Mouse (Mus musculus): Measurements from ENCODE around the gene Ptpa. TPM values are rescaled to one million over a fixed set of nuclear protein-coding genes. Genes with fewer than 3 reads are reported as not detected.

Ptpa gene
- polyA plus RNA-seq, 1 experiment from 2014 or later, result 66.6 TPM

GRCm38 (mm10) chr2:30417595-30418165, 1.8 kb downstream of the Ptpa start:
- ATAC-seq (no peak), DNase-seq (ENCODE audit: low spot score) (no peak)
- peaks cover 10% of the 10 kb centered on the region for H3K4me1 ChIP-seq (ENCODE audit: control insufficient read depth, insufficient read depth, low read length)
- H3K9me3 ChIP-seq (replicated peaks; ENCODE audit: control insufficient read depth, low read length), result no peaks in the 10 kb centered on the region
- H3K4me2 ChIP-seq (ENCODE audit: low read length), result peak overlapping the region; percentile 81; the same call in 1 of the 2 replicates
- H3K27me3 ChIP-seq (replicated peaks; ENCODE audit: control insufficient read depth, insufficient read depth, low read length), result no peaks in the 10 kb centered on the region
- H3K9ac ChIP-seq (ENCODE audit: low read length), result no peak overlapping the region
- WGBS, result 78% methylated on average over 5 of the region's 5 CpGs
- H3K27ac ChIP-seq (ENCODE audit: low read depth, low read length), result no peak overlapping the region
- H3K36me3 ChIP-seq (ENCODE audit: control insufficient read depth, insufficient read depth, low read length), result 0 out of 2 replicates have a peak, but pooled peaks cover 5% of the 10 kb centered on the region
- no peak overlapping the region for H3K4me3 ChIP-seq (ENCODE audit: low read depth, low read length)

- no peak overlapping the region for H3K27ac ChIP-seq (ENCODE audit: low read depth, low read length)
- peak overlapping the region; percentile 32; the same call in 1 of the 2 replicates for H3K9ac ChIP-seq (ENCODE audit: low read length)
- ATAC-seq (no peak), DNase-seq (ENCODE audit: low spot score) (no peak)
- H3K4me1 ChIP-seq (ENCODE audit: control insufficient read depth, insufficient read depth, low read length), result peaks cover 10% of the 10 kb centered on the region
- H3K4me2 ChIP-seq (ENCODE audit: low read length), result no peak overlapping the region
- no peaks in the 10 kb centered on the region for H3K27me3 ChIP-seq (replicated peaks; ENCODE audit: control insufficient read depth, insufficient read depth, low read length)
- 82% methylated on average over 6 of the region's 6 CpGs for WGBS
- H3K4me3 ChIP-seq (ENCODE audit: low read depth, low read length), result no peak overlapping the region
- H3K9me3 ChIP-seq (replicated peaks; ENCODE audit: control insufficient read depth, low read length), result no peaks in the 10 kb centered on the region
- H3K36me3 ChIP-seq (ENCODE audit: control insufficient read depth, insufficient read depth, low read length), result 0 out of 2 replicates have a peak, but pooled peaks cover 5% of the 10 kb centered on the region
Observed at GRCm38 (mm10) chr2:30418259-30418658, 2.4 kb downstream of the Ptpa start.

- 0 out of 2 replicates have a peak overlapping the region, but pooled peaks have one; percentile 7 for H3K4me2 ChIP-seq (ENCODE audit: low read length)
- H3K9ac ChIP-seq (ENCODE audit: low read length), result peak overlapping the region; percentile 41; the same call in 1 of the 2 replicates
- H3K27ac ChIP-seq (ENCODE audit: low read depth, low read length), result no peak overlapping the region; the same call in 1 of the 2 replicates
Observed at GRCm38 (mm10) chr2:30419112-30419511, 3.3 kb downstream of the Ptpa start.

GRCm38 (mm10) chr2:30421432-30421831, 5.6 kb downstream of the Ptpa start:
- Histone ChIP-seq H3K9ac (ENCODE audit: low read length) (no peak overlapping the region), H3K36me3 (ENCODE audit: control insufficient read depth, insufficient read depth, low read length) (peaks cover 9% of the 10 kb centered on the region), H3K4me3 (ENCODE audit: low read depth, low read length) (no peak overlapping the region), H3K4me2 (ENCODE audit: low read length) (no peak overlapping the region), H3K4me1 (ENCODE audit: control insufficient read depth, insufficient read depth, low read length) (peaks cover 7% of the 10 kb centered on the region), H3K27ac (ENCODE audit: low read depth, low read length) (no peak overlapping the region), H3K9me3 (replicated peaks; ENCODE audit: control insufficient read depth, low read length) (no peaks in the 10 kb centered on the region), H3K27me3 (replicated peaks; ENCODE audit: control insufficient read depth, insufficient read depth, low read length) (no peaks in the 10 kb centered on the region)
- DNase-seq (ENCODE audit: low spot score) (no peak), ATAC-seq (no peak)
- 86% methylated on average over 4 of the region's 4 CpGs for WGBS

More at GRCm38 (mm10) chr2:30419112-30419511, 3.3 kb downstream of the Ptpa start:
- no peaks in the 10 kb centered on the region for H3K27me3 ChIP-seq (replicated peaks; ENCODE audit: control insufficient read depth, insufficient read depth, low read length)
- DNase-seq (ENCODE audit: low spot score), result no peak
- 0 out of 2 replicates have a peak, but pooled peaks cover 5% of the 10 kb centered on the region for H3K36me3 ChIP-seq (ENCODE audit: control insufficient read depth, insufficient read depth, low read length)
- no peaks in the 10 kb centered on the region for H3K9me3 ChIP-seq (replicated peaks; ENCODE audit: control insufficient read depth, low read length)
- H3K4me1 ChIP-seq (ENCODE audit: control insufficient read depth, insufficient read depth, low read length), result peaks cover 10% of the 10 kb centered on the region
- no peak for ATAC-seq
- H3K4me3 ChIP-seq (ENCODE audit: low read depth, low read length), result no peak overlapping the region
- WGBS, result 34% methylated on average over 10 of the region's 10 CpGs

- Histone ChIP-seq H3K4me3 (ENCODE audit: low read depth, low read length) (no peak overlapping the region), H3K4me1 (ENCODE audit: control insufficient read depth, insufficient read depth, low read length) (no peaks in the 10 kb centered on the region), H3K36me3 (ENCODE audit: control insufficient read depth, insufficient read depth, low read length) (peaks cover 79% of the 10 kb centered on the region), H3K4me2 (ENCODE audit: low read length) (no peak overlapping the region), H3K9ac (ENCODE audit: low read length) (no peak overlapping the region), H3K27me3 (replicated peaks; ENCODE audit: control insufficient read depth, insufficient read depth, low read length) (no peaks in the 10 kb centered on the region), H3K27ac (ENCODE audit: low read depth, low read length) (no peak overlapping the region), H3K9me3 (replicated peaks; ENCODE audit: control insufficient read depth, low read length) (no peaks in the 10 kb centered on the region)
- no peak for ATAC-seq
- DNase-seq (ENCODE audit: low spot score), result no peak
Observed at GRCm38 (mm10) chr2:30429156-30429555, 13.3 kb downstream of the Ptpa start.

- peaks cover 77% of the 10 kb centered on the region for H3K36me3 ChIP-seq (ENCODE audit: control insufficient read depth, insufficient read depth, low read length)
- WGBS, result 52% methylated on average over 5 of the region's 5 CpGs
- DNase-seq (ENCODE audit: low spot score), result peak; percentile 85
Observed at GRCm38 (mm10) chr2:30435326-30436155, 19.7 kb downstream of the Ptpa start.

GRCm38 (mm10) chr2:30436156-30436545, 20.3 kb downstream of the Ptpa start:
- peaks cover 71% of the 10 kb centered on the region for H3K36me3 ChIP-seq (ENCODE audit: control insufficient read depth, insufficient read depth, low read length)
- peaks cover 5% of the 10 kb centered on the region for H3K4me1 ChIP-seq (ENCODE audit: control insufficient read depth, insufficient read depth, low read length)
- DNase-seq (ENCODE audit: low spot score), result no peak
- H3K9me3 ChIP-seq (replicated peaks; ENCODE audit: control insufficient read depth, low read length), result no peaks in the 10 kb centered on the region
- H3K4me3 ChIP-seq (ENCODE audit: low read depth, low read length), result no peak overlapping the region
- ATAC-seq, result 0 out of 2 replicates have a peak, but pooled peaks have one; percentile 11
- no peak overlapping the region for H3K9ac ChIP-seq (ENCODE audit: low read length)
- no peaks in the 10 kb centered on the region for H3K27me3 ChIP-seq (replicated peaks; ENCODE audit: control insufficient read depth, insufficient read depth, low read length)
- no peak overlapping the region for H3K27ac ChIP-seq (ENCODE audit: low read depth, low read length)
- H3K4me2 ChIP-seq (ENCODE audit: low read length), result no peak overlapping the region
- 74% methylated on average over 5 of the region's 5 CpGs for whole genome bisulfite sequencing

More at GRCm38 (mm10) chr2:30435326-30436155, 19.7 kb downstream of the Ptpa start:
- no peaks in the 10 kb centered on the region for H3K9me3 ChIP-seq (replicated peaks; ENCODE audit: control insufficient read depth, low read length)
- no peaks in the 10 kb centered on the region for H3K27me3 ChIP-seq (replicated peaks; ENCODE audit: control insufficient read depth, insufficient read depth, low read length)
- peak; percentile 74 for ATAC-seq
- peaks cover under 1% of the 10 kb centered on the region; the same call in 1 of the 2 replicates for H3K4me1 ChIP-seq (ENCODE audit: control insufficient read depth, insufficient read depth, low read length)
- H3K4me2 ChIP-seq (ENCODE audit: low read length), result no peak overlapping the region
- H3K27ac ChIP-seq (ENCODE audit: low read depth, low read length), result no peak overlapping the region
- no peak overlapping the region for H3K4me3 ChIP-seq (ENCODE audit: low read depth, low read length)
- H3K9ac ChIP-seq (ENCODE audit: low read length), result no peak overlapping the region

- no peak overlapping the region for H3K4me3 ChIP-seq (ENCODE audit: low read depth, low read length)
- peaks cover 12% of the 10 kb centered on the region for H3K4me1 ChIP-seq (ENCODE audit: control insufficient read depth, insufficient read depth, low read length)
- no peaks in the 10 kb centered on the region for H3K27me3 ChIP-seq (replicated peaks; ENCODE audit: control insufficient read depth, insufficient read depth, low read length)
- no peak overlapping the region for H3K27ac ChIP-seq (ENCODE audit: low read depth, low read length)
- H3K36me3 ChIP-seq (ENCODE audit: control insufficient read depth, insufficient read depth, low read length), result peaks cover 64% of the 10 kb centered on the region
- H3K9ac ChIP-seq (ENCODE audit: low read length), result no peak overlapping the region
- no peak overlapping the region for H3K4me2 ChIP-seq (ENCODE audit: low read length)
- DNase-seq (ENCODE audit: low spot score) (no peak), ATAC-seq (no peak)
- 85% methylated on average over 4 of the region's 4 CpGs for WGBS
- H3K9me3 ChIP-seq (replicated peaks; ENCODE audit: control insufficient read depth, low read length), result no peaks in the 10 kb centered on the region
Observed at GRCm38 (mm10) chr2:30436809-30437208, 21.0 kb downstream of the Ptpa start.

- peaks cover 22% of the 10 kb centered on the region for H3K4me1 ChIP-seq (ENCODE audit: control insufficient read depth, insufficient read depth, low read length)
- H3K27me3 ChIP-seq (replicated peaks; ENCODE audit: control insufficient read depth, insufficient read depth, low read length), result no peaks in the 10 kb centered on the region
- H3K4me2 ChIP-seq (ENCODE audit: low read length), result no peak overlapping the region
- H3K36me3 ChIP-seq (ENCODE audit: control insufficient read depth, insufficient read depth, low read length), result peaks cover 55% of the 10 kb centered on the region
- ATAC-seq (no peak), DNase-seq (ENCODE audit: low spot score) (no peak)
- 86% methylated on average over 4 of the region's 4 CpGs for WGBS
- no peaks in the 10 kb centered on the region for H3K9me3 ChIP-seq (replicated peaks; ENCODE audit: control insufficient read depth, low read length)
- H3K27ac ChIP-seq (ENCODE audit: low read depth, low read length), result no peak overlapping the region
- H3K9ac ChIP-seq (ENCODE audit: low read length), result no peak overlapping the region
- no peak overlapping the region for H3K4me3 ChIP-seq (ENCODE audit: low read depth, low read length)
Observed at GRCm38 (mm10) chr2:30437791-30438190, 22.0 kb downstream of the Ptpa start.

Data from forebrain, embryonic 14.5 days (tissue).